Mouse (Mus musculus): Measurements from ENCODE around the gene Mid1. TPM values are rescaled to one million over a fixed set of nuclear protein-coding genes. Genes with fewer than 3 reads are reported as not detected.

Mid1 gene
- polyA plus RNA-seq, 1 experiment from 2014 or later, result 1.7 TPM

DNA sequence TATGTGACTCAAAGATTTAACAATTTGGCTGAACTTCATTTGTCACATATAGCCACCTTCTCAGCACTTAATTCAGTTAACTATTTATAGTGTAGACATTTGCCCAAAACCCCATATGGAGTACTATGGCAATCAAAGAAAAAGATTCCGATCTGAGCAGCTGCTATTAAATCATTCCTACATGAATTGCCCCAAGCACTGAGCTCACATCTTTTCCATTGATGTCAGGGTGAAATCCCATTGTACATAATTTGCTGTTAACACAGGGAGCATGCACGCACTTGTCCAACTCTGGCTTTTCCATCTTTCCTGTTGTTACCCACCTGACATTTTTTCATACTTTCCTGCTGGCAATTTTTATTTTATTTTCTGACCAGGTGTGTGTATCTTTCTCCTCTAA, 237.5 kb downstream of the Mid1 start:
- no peak for ATAC-seq
- no peaks in the 10 kb centered on the region for H3K9me3 ChIP-seq (ENCODE audit: low read length)
- H3K27me3 ChIP-seq (replicated peaks; ENCODE audit: insufficient read depth, low read length), result no peaks in the 10 kb centered on the region
- no peak overlapping the region for H3K9ac ChIP-seq (replicated peaks; ENCODE audit: low read depth)
- H3K4me1 ChIP-seq (ENCODE audit: insufficient read depth, low read depth, low read length), result no peaks in the 10 kb centered on the region
- no peak for DNase-seq (ENCODE audit: low spot score)
- 93% methylated on average over 2 of the region's 2 CpGs for WGBS
- TF ChIP-seq CTCF (IDR thresholded peaks at IDR 0.05) (no peak), EP300 (IDR thresholded peaks at IDR 0.05) (no peak)
- no peak overlapping the region for H3K27ac ChIP-seq (ENCODE audit: low read length)
- H3K4me2 ChIP-seq (replicated peaks; ENCODE audit: low read depth, low read length), result no peak overlapping the region
- no peak overlapping the region for H3K4me3 ChIP-seq (ENCODE audit: low read depth, low read length)
- H3K36me3 ChIP-seq (ENCODE audit: insufficient read depth, low read length), result no peaks in the 10 kb centered on the region

- DNase-seq (ENCODE audit: low spot score) (no peak), ATAC-seq (no peak)
Observed at GRCm38 (mm10) chrX:169923417-169923816, 238.4 kb downstream of the Mid1 start.

DNA sequence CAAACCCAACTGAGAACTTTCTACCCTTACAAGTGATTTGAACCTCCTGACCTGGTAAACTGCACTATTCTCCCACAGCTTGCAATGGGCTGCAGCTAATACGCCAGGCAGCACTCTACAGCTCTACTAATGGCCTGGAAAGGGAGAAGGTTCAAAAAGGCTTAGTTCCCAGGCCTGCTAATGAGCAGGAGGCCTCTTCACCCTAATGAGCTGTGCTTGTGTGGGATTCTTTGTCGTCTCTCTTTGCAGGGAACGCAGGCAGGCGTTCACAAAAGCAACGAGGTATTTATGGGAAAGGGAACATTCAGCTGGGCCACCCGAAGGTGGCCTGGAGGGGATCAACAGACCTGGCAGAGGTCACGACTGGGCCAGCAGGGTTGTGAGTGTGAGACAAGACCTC, 240.6 kb downstream of the Mid1 start:
- no peak for DNase-seq (ENCODE audit: low spot score)
- no peaks in the 10 kb centered on the region for H3K27me3 ChIP-seq (replicated peaks; ENCODE audit: insufficient read depth, low read length)

More at GRCm38 (mm10) chrX:169923417-169923816, 238.4 kb downstream of the Mid1 start:
- H3K27me3 ChIP-seq (replicated peaks; ENCODE audit: insufficient read depth, low read length), result no peaks in the 10 kb centered on the region
- H3K9ac ChIP-seq (replicated peaks; ENCODE audit: low read depth), result no peak overlapping the region
- no peaks in the 10 kb centered on the region for H3K4me1 ChIP-seq (ENCODE audit: insufficient read depth, low read depth, low read length)
- WGBS, result 56% methylated on average over 1 of the region's 1 CpGs
- no peaks in the 10 kb centered on the region for H3K9me3 ChIP-seq (ENCODE audit: low read length)
- H3K36me3 ChIP-seq (ENCODE audit: insufficient read depth, low read length), result no peaks in the 10 kb centered on the region
- TF ChIP-seq EP300 (IDR thresholded peaks at IDR 0.05) (no peak), CTCF (IDR thresholded peaks at IDR 0.05) (no peak)
- no peak overlapping the region for H3K4me3 ChIP-seq (ENCODE audit: low read depth, low read length)
- no peak overlapping the region for H3K4me2 ChIP-seq (replicated peaks; ENCODE audit: low read depth, low read length)
- H3K27ac ChIP-seq (ENCODE audit: low read length), result no peak overlapping the region

DNA sequence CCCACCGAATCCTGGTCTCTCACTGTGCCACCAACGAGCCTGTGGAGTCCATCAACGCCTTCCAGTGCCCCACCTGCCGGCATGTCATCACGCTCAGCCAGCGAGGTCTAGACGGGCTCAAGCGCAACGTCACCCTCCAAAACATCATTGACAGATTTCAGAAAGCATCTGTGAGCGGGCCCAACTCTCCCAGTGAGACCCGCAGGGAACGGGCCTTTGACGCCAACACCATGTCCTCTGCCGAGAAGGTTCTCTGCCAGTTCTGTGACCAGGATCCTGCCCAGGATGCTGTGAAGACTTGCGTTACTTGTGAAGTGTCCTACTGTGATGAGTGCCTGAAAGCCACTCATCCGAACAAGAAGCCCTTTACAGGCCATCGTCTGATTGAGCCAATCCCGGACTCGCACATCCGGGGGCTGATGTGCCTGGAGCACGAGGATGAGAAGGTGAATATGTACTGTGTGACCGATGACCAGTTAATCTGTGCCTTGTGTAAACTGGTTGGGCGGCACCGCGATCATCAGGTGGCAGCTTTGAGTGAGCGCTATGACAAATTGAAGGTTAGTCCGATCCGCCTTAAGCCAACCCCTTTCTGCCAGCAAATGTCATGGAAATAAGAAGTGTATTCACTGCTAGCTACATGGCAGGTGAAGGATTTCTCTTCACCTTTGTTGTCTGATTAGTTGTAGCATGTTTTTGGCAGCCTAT, 242.3 kb downstream of the Mid1 start:
- DNase-seq (ENCODE audit: low spot score), result no peak
- Histone ChIP-seq H3K9ac (replicated peaks; ENCODE audit: low read depth) (no peak overlapping the region), H3K27ac (ENCODE audit: low read length) (no peak overlapping the region), H3K9me3 (ENCODE audit: low read length) (no peaks in the 10 kb centered on the region), H3K4me3 (ENCODE audit: low read depth, low read length) (no peak overlapping the region), H3K27me3 (replicated peaks; ENCODE audit: insufficient read depth, low read length) (no peaks in the 10 kb centered on the region), H3K36me3 (ENCODE audit: insufficient read depth, low read length) (no peaks in the 10 kb centered on the region), H3K4me1 (ENCODE audit: insufficient read depth, low read depth, low read length) (no peaks in the 10 kb centered on the region), H3K4me2 (replicated peaks; ENCODE audit: low read depth, low read length) (no peak overlapping the region)
- ATAC-seq, result no peak
- TF ChIP-seq CTCF (IDR thresholded peaks at IDR 0.05), result no peak
- WGBS, result 89% methylated on average over 28 of the region's 28 CpGs

More for the DNA sequence above, 240.6 kb downstream of the Mid1 start:
- H3K9ac ChIP-seq (replicated peaks; ENCODE audit: low read depth), result no peak overlapping the region
- H3K4me2 ChIP-seq (replicated peaks; ENCODE audit: low read depth, low read length), result no peak overlapping the region
- ATAC-seq, result no peak
- no peaks in the 10 kb centered on the region for H3K4me1 ChIP-seq (ENCODE audit: insufficient read depth, low read depth, low read length)
- no peak overlapping the region for H3K4me3 ChIP-seq (ENCODE audit: low read depth, low read length)
- TF ChIP-seq EP300 (IDR thresholded peaks at IDR 0.05) (no peak), CTCF (IDR thresholded peaks at IDR 0.05) (no peak)
- H3K9me3 ChIP-seq (ENCODE audit: low read length), result no peaks in the 10 kb centered on the region
- H3K36me3 ChIP-seq (ENCODE audit: insufficient read depth, low read length), result no peaks in the 10 kb centered on the region
- no peak overlapping the region for H3K27ac ChIP-seq (ENCODE audit: low read length)
- 53% methylated on average over 7 of the region's 7 CpGs for WGBS

- peak; percentile 38 for DNase-seq (ENCODE audit: low spot score)
Observed at GRCm38 (mm10) chrX:169930868-169931267, 245.9 kb downstream of the Mid1 start.

GRCm38 (mm10) chrX:169933228-169933627, 248.2 kb downstream of the Mid1 start:
- DNase-seq (ENCODE audit: low spot score) (no peak), ATAC-seq (no peak)
- Histone ChIP-seq H3K27me3 (replicated peaks; ENCODE audit: insufficient read depth, low read length) (no peaks in the 10 kb centered on the region), H3K4me2 (replicated peaks; ENCODE audit: low read depth, low read length) (no peak overlapping the region), H3K4me1 (ENCODE audit: insufficient read depth, low read depth, low read length) (no peaks in the 10 kb centered on the region), H3K27ac (ENCODE audit: low read length) (no peak overlapping the region), H3K9me3 (ENCODE audit: low read length) (no peaks in the 10 kb centered on the region), H3K9ac (replicated peaks; ENCODE audit: low read depth) (no peak overlapping the region), H3K4me3 (ENCODE audit: low read depth, low read length) (no peak overlapping the region), H3K36me3 (ENCODE audit: insufficient read depth, low read length) (no peaks in the 10 kb centered on the region)
- WGBS, result 48% methylated on average over 3 of the region's 3 CpGs
- no peak for TF ChIP-seq CTCF (IDR thresholded peaks at IDR 0.05)
- TF ChIP-seq EP300 (IDR thresholded peaks at IDR 0.05), result peak; percentile 56

More at GRCm38 (mm10) chrX:169930868-169931267, 245.9 kb downstream of the Mid1 start:
- Histone ChIP-seq H3K27me3 (replicated peaks; ENCODE audit: insufficient read depth, low read length) (no peaks in the 10 kb centered on the region), H3K27ac (ENCODE audit: low read length) (no peak overlapping the region), H3K36me3 (ENCODE audit: insufficient read depth, low read length) (no peaks in the 10 kb centered on the region), H3K4me2 (replicated peaks; ENCODE audit: low read depth, low read length) (no peak overlapping the region), H3K9ac (replicated peaks; ENCODE audit: low read depth) (no peak overlapping the region), H3K9me3 (ENCODE audit: low read length) (no peaks in the 10 kb centered on the region), H3K4me3 (ENCODE audit: low read depth, low read length) (no peak overlapping the region), H3K4me1 (ENCODE audit: insufficient read depth, low read depth, low read length) (no peaks in the 10 kb centered on the region)
- ATAC-seq, result peak; percentile 54
- TF ChIP-seq CTCF (IDR thresholded peaks at IDR 0.05) (no peak), EP300 (IDR thresholded peaks at IDR 0.05) (peak; percentile 90)
- WGBS, result 49% methylated on average over 2 of the region's 2 CpGs
